16 mouse cellular contexts compared by ENCODE assay signal in the genomic region with DNA sequence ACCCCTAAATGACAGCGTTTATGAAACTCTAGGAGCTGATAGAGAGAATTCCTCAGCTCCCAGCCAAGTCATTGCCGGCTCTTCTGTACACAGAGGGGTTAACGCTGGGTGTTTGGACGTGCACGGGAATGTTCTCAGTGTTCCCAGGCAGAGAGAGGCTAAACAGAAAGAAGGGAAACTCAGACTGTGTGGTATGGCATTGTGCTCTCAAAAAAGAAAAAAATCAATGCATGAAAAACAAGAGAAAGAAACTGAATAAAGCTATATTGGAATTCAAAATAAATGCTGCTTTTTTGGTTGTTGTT.
A peak's percentile ranks its signal among the peaks of the same experiment; 100 is the strongest.
DNase-seq lines count a peak whose midpoint lies in the region; ATAC-seq and TF ChIP-seq lines count a peak whose summit lies in the region.
"Had no signal": no experiment of that assay in that cellular context is flagged by ENCODE, and none has a peak within 500 bp of the region (broad histone marks: within the 10 kb centered on the region; RNA-seq: fewer than 3 reads in every experiment).

No protein-coding gene starts in this region.

- H3K9me3 ChIP-seq in heart, embryonic 16.5 days (replicated peaks; ENCODE audit: control insufficient read depth, low read length), result no peaks in the 10 kb centered on the region
- no peaks in the 10 kb centered on the region for H3K9me3 ChIP-seq in lung, embryonic 15.5 days
- no peaks in the 10 kb centered on the region for H3K9me3 ChIP-seq in embryonic facial prominence, embryonic 13.5 days
- H3K9me3 ChIP-seq: neural tube, embryonic 15.5 days had no signal

- peaks cover 20% of the 10 kb centered on the region for H3K4me1 ChIP-seq in heart, embryonic 16.5 days (ENCODE audit: control insufficient read depth, insufficient read depth, low read length)
- peaks cover 28% of the 10 kb centered on the region for H3K4me1 ChIP-seq in lung, embryonic 15.5 days
- peaks cover 13% of the 10 kb centered on the region for H3K4me1 ChIP-seq in lung, adult 2 months (ENCODE audit: control insufficient read depth, insufficient read depth, low read length)
- peaks cover 35% of the 10 kb centered on the region for H3K4me1 ChIP-seq in embryonic facial prominence, embryonic 13.5 days
- H3K4me1 ChIP-seq: neural tube, embryonic 15.5 days had no signal

- ATAC-seq in heart, embryonic 16.5 days (replicated peaks; ENCODE audit: extremely low read depth, insufficient read depth, low FRiP score), result peak; percentile 83; the same call in 1 of the 2 replicates
- ATAC-seq in lung, embryonic 15.5 days (ENCODE audit: borderline replicate concordance, extremely low read depth, low FRiP score, low TSS enrichment), result peak; percentile 95
- ATAC-seq in embryonic facial prominence, embryonic 13.5 days (ENCODE audit: insufficient number of reproducible peaks, insufficient read depth, low FRiP score, low TSS enrichment, low read depth), result no peak
- ATAC-seq: CD4-positive, CD25-positive, alpha-beta regulatory T cell, adult 4 months; forebrain, embryonic 14.5 days; Patski had no signal

- TF ChIP-seq CTCF in lung, adult 2 months (IDR thresholded peaks at IDR 0.05; ENCODE audit: insufficient read depth, low read length), result no peak

- DNase-seq in heart, postnatal 10 days, result no peak
- DNase-seq in lung, adult 2 months, result no peak
- DNase-seq in lung, postnatal 4 days, result peak; percentile 23 to 44
- DNase-seq in urinary bladder, postnatal 25 days (ENCODE audit: low spot score), result no peak
- DNase-seq: adrenal gland, postnatal 10 days; gastrocnemius, postnatal 14 days; midbrain, embryonic 14.5 days; thymus, adult 18-20 months had no signal

- H3K27ac ChIP-seq in heart, embryonic 16.5 days (ENCODE audit: low read length), result peak overlapping the region; percentile 87
- peak overlapping the region; percentile 98 for H3K27ac ChIP-seq in lung, embryonic 15.5 days
- peak overlapping the region; percentile 96 for H3K27ac ChIP-seq in embryonic facial prominence, embryonic 13.5 days
- H3K27ac ChIP-seq: liver, embryonic 14.5 days had no signal

- intact Hi-C loops in heart, postnatal 10 days (cut with DNase I), result no loop called here

- no peaks in the 10 kb centered on the region for H3K27me3 ChIP-seq in heart, embryonic 16.5 days (ENCODE audit: control insufficient read depth, insufficient read depth, low read length)
- H3K27me3 ChIP-seq in lung, embryonic 15.5 days, result no peaks in the 10 kb centered on the region
- H3K27me3 ChIP-seq in embryonic facial prominence, embryonic 13.5 days, result no peaks in the 10 kb centered on the region
- H3K27me3 ChIP-seq: neural tube, embryonic 15.5 days; Patski had no signal

- H3K4me3 ChIP-seq in heart, embryonic 16.5 days (ENCODE audit: low read length), result no peak overlapping the region
- H3K4me3 ChIP-seq in lung, embryonic 15.5 days, result no peak overlapping the region
- no peak overlapping the region for H3K4me3 ChIP-seq in lung, adult 2 months (replicated peaks; ENCODE audit: extremely low read depth, low read depth, low read length)
- H3K4me3 ChIP-seq in embryonic facial prominence, embryonic 13.5 days, result no peak overlapping the region
- H3K4me3 ChIP-seq: neural tube, embryonic 15.5 days had no signal

- no peak overlapping the region for H3K9ac ChIP-seq in heart, embryonic 16.5 days (ENCODE audit: low read length)
- no peak overlapping the region for H3K9ac ChIP-seq in lung, embryonic 15.5 days
- no peak overlapping the region for H3K9ac ChIP-seq in embryonic facial prominence, embryonic 13.5 days
- H3K9ac ChIP-seq: liver, embryonic 14.5 days; neural tube, embryonic 15.5 days had no signal

- WGBS in heart, embryonic 16.5 days, result 15% methylated on average over 5 of the region's 5 CpGs
- 6% methylated on average over 5 of the region's 5 CpGs for WGBS in lung, embryonic 15.5 days
- WGBS in lung, adult 2 months, result 22% methylated on average over 5 of the region's 5 CpGs
- 9% methylated on average over 5 of the region's 5 CpGs for WGBS in embryonic facial prominence, embryonic 13.5 days

- TF ChIP-seq POLR2A in lung, adult 2 months (IDR thresholded peaks at IDR 0.05; ENCODE audit: borderline replicate concordance, extremely low read depth, low read depth, low read length), result no peak

- H3K4me2 ChIP-seq in heart, embryonic 16.5 days (ENCODE audit: low read depth, low read length), result no peak overlapping the region
- no peak overlapping the region for H3K4me2 ChIP-seq in lung, embryonic 15.5 days
- H3K4me2 ChIP-seq in embryonic facial prominence, embryonic 13.5 days, result 0 out of 2 replicates have a peak overlapping the region, but pooled peaks have one; percentile 37
- H3K4me2 ChIP-seq: neural tube, embryonic 15.5 days had no signal

- no peaks in the 10 kb centered on the region for H3K36me3 ChIP-seq in heart, embryonic 16.5 days (ENCODE audit: control insufficient read depth, insufficient read depth)
- no peaks in the 10 kb centered on the region for H3K36me3 ChIP-seq in lung, embryonic 15.5 days
- no peaks in the 10 kb centered on the region for H3K36me3 ChIP-seq in embryonic facial prominence, embryonic 13.5 days
- H3K36me3 ChIP-seq: neural tube, embryonic 15.5 days had no signal

Comparison
In these comparisons a context has a peak if more than half of its experiments do, and no peak if none do; other contexts are left out.
1. DNase-seq: peak in lung, postnatal 4 days (2 of 2); none in heart, postnatal 10 days (0 of 2), lung, adult 2 months (single experiment) and urinary bladder, postnatal 25 days (single experiment).
2. Peak in every context shown above with its lines, with median percentiles within 50 percentile points of each other: H3K27ac ChIP-seq.